Mouse (Mus musculus): Measurements from ENCODE around the gene Styxl1.

DNA sequence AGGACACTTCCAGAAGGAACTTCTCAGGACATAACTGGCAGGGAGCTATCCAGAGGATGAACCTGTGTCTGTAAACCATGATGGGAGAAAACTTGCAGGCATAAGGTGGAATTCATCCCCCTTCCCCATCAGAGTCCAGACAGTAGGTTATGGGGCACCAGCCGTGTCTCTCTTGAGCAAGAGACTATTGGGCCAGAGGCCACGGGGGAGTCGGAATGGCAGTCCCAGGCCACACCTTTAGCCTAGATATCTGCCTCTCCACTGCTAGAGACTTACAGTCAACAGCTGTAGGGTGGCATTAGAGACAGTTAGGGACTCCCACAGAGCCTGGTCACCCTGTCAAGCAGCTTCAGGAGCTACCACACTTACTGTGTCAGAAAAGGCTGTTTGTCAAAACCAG lies 16.3 kb downstream of the Styxl1 start:
- TF ChIP-seq POLR2A (IDR thresholded peaks at IDR 0.05; ENCODE audit: insufficient read length, low read depth) (no peak), MYOD1 (IDR thresholded peaks at IDR 0.05; ENCODE audit: control insufficient read depth in 1 of 3, insufficient read length in 2 of 3, low read depth in 2 of 3) (no peak), MAX (IDR thresholded peaks at IDR 0.05; ENCODE audit: low read depth) (no peak), POLR2AphosphoS2 (IDR thresholded peaks at IDR 0.05; ENCODE audit: insufficient read length, low read depth) (no peak), REST (IDR thresholded peaks at IDR 0.05; ENCODE audit: insufficient read depth, insufficient read length) (no peak), USF1 (IDR thresholded peaks at IDR 0.05; ENCODE audit: low read depth) (no peak)

Measured in myocyte (in vitro differentiated cells).